Mouse (Mus musculus) activated CD4-positive, CD25-positive, alpha-beta regulatory T cell, adult 4 months (primary cell): ENCODE data around the gene Cyp4f18. TPM values are rescaled to one million over a fixed set of nuclear protein-coding genes. Genes with fewer than 3 reads are reported as not detected.
"Not testable (repeated sequence)": the region's sequence is repeated elsewhere in the genome, so short reads cannot be mapped to it uniquely, and the experiment has no call there.

Experiments
- ATAC-seq: one replicate; pipeline ENCODE4 v1.8.0; 2017
- polyA plus RNA-seq, 2 experiments: library from polyadenylated mRNA; unstranded; fragments of 100-300 nt; shearing (Covaris generic); gene quantifications; one replicate each; pipeline ENCODE4 v1.2.1; 2017

Cyp4f18 gene
- polyA plus RNA-seq, 2 experiments from 2014 or later: 0.71 to 2.9 TPM

DNA sequence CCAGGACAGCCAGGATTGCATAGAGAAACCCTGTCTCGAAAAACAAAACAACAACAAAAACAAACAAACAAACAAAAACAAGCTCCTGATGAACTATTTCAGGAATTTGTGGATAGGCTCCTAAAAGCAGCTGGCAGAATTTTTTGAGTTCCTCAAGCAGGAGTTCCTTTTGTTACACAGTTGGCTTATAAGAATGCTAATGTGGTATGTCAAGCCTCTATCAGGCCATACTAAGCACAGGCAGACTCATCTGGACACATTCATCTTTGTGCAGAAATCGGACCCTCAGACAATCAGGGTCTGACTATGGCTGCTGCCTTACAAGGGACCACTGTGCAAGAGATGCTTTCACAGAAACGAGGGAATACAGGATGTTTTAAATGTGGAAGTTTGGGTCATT lies 35.2 kb downstream of the Cyp4f18 start:
- no peak for ATAC-seq

DNA sequence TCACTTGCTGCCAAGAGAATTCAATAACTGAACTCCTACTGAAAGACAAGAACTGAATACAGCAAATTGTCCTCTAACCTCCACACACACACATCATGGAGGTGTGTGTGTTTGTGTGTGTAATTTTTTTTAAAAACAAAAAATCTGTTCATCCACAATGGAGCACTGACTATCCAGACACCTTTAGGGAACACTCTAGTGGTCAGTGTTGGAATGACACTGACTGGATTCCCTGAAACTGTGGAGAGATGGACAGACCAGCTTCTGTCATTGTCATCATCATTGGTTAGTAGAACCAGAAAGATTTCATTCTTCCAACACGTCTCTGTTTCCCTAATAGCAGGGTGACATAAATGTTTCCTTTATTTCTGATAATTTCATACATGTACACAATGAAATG lies 37.5 kb downstream of the Cyp4f18 start:
- no peak for ATAC-seq

DNA sequence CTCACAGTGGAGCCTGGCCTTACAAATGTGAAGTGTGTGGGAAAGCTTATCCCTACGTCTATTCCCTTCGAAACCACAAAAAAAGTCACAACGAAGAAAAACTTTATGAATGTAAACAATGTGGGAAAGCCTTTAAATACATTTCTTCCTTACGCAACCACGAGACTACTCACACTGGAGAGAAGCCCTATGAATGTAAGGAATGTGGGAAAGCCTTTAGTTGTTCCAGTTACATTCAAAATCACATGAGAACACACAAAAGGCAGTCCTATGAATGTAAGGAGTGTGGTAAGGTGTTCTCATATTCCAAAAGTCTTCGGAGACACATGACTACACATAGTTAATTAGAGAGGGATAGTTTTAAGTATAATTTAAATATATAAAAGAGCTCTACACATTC lies 40.8 kb downstream of the Cyp4f18 start:
- ATAC-seq: no peak

DNA sequence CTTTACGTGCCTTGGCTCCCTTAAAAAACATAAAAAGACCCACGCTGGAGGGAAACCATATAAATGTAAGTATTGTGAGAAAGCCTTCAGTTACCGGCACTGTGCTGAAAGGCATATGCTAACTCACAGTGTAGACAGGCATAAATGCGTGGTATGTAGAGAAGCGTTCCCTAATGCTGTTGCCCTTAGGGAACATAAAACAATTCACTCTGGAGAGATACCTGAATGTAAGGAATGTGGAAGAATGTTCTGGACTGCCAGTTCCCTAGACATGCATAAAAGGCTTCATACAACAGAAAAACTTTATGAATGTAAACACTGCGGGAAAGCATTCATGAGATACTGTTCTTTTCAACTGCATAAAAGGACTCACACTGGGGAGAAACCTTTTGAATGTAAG lies 41.3 kb downstream of the Cyp4f18 start:
- ATAC-seq: no peak

DNA sequence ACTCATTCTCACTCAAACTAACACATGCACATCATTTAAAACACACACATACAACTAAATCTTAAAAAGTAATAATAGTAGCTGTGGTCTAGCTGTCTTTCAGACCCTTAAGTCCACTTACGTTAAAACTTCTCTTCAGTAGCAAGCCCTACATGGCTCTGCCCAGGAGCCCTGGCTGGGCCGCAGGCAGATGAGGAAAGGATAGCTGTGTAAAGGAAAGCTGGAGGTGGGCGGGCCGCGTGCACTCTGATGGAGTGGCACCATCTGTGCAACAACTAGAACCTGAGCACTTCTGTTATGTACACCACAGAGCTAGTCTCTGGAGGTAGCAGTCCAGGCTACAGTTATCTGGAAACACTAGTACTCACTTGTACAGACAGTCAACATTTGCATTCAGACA lies 42.2 kb downstream of the Cyp4f18 start:
- ATAC-seq: no peak

DNA sequence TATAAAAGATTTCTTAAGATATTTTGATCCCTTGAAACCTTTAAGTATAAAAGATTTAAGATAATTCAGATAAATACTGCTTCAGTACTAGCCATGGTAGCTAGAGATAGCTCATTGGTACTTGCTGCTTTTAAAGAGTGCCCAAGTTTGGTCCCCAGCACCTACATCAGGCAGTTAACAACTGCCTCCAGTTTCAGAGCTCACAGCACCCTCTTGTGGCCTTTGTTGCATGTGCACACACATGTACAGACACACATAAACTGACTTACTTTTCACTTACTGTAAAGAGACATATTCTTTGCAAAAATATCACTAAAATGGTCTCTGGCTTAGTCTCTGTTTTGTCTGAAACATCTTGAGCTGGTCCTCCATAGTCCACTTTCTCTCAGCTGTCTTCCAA lies 43.0 kb downstream of the Cyp4f18 start:
- no peak for ATAC-seq

DNA sequence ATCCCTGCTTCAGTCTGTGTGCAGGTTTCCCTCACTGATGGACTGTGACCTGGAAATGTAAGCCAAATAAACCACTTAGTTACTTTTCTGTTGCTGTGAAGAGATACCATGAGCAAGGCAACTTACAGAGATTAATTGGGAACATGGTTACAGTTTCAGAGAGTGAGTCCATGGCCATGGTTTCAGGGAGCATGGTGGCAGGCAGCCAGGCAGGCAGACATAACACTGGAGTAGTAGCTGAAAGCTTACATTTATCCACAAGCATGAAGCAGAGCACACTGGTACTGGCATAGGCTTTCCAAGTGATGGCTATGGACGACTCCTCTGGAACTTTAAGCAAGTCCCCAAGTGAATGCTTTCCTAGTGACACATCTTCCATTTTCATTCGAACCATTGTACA lies 44.3 kb downstream of the Cyp4f18 start:
- ATAC-seq: no peak

DNA sequence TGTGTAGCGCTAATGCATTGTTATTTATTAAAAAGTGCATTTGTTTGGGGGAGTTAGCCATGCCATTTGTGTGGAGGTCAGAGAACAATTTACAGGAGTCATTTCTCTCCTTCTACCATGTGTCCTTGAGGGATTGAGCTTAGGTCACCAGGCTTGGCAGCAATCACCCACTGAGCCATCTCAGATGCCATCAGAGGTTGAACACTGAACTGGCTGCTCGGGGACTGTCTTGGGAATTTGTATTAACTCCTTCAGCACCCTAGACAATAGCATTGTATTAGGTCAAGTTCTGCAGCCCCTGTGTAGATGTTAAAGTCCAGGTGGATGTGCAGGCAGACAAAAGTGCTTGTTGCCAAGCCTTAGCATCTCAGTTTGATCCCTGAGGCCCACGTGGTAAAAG lies 45.4 kb downstream of the Cyp4f18 start:
- no peak for ATAC-seq

DNA sequence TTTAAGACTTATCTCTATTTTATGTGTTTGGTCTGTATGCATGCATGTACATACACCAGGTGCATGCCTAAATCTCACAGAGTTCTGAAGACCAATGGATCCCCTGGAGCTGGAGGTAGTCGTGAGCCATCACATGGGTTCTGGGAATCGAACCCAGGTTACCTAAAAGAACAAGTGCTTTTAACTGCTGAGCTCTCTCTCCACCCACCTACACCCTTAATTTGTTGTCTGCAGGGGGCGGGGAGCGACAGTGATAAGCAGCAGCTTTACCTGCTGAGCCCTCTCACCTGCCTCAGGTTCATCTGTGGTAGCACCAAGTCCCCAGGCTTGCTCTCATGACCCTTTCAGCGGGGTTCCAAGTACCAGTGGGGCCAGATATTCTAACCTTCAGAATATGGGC lies 47.6 kb downstream of the Cyp4f18 start:
- no peak for ATAC-seq

DNA sequence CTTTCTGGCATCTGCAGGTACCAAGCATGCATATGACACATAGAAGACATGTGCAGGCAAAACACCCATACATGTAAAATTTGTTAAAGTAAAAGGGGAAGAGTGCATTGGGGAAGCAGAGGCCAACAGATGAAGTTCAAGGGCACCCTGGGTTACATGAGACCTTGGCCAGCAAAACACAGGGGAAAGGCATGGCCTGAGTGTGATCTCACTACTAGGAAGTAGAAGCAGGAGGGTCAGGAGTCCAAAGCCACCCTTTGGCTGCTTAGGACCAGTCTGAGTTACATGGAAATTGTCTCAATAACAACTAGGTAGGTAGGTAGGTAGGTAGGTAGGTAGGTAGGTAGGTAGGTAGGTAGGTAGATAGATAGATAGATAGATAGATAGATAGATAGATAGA lies 48.9 kb downstream of the Cyp4f18 start:
- no peak for ATAC-seq

DNA sequence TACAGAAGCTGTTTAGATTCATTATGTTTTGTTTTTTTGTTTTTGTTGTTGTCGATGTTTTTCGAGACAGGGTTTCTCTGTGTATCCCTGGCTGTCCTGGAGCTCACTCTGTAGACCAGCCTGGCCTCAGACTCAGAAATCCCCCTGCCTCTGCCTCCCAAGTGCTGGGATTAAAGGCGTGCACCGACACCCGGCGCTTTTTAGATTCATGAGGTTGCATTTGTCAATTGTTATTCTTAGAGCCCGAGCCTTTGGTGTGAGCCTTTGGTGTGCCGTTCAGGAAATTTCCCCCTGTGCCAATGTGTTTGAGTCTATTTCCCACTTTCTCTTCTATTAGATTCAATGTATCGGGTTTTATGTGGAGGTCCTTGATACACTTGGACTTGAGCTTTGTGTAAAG lies 54.8 kb downstream of the Cyp4f18 start:
- no peak for ATAC-seq

DNA sequence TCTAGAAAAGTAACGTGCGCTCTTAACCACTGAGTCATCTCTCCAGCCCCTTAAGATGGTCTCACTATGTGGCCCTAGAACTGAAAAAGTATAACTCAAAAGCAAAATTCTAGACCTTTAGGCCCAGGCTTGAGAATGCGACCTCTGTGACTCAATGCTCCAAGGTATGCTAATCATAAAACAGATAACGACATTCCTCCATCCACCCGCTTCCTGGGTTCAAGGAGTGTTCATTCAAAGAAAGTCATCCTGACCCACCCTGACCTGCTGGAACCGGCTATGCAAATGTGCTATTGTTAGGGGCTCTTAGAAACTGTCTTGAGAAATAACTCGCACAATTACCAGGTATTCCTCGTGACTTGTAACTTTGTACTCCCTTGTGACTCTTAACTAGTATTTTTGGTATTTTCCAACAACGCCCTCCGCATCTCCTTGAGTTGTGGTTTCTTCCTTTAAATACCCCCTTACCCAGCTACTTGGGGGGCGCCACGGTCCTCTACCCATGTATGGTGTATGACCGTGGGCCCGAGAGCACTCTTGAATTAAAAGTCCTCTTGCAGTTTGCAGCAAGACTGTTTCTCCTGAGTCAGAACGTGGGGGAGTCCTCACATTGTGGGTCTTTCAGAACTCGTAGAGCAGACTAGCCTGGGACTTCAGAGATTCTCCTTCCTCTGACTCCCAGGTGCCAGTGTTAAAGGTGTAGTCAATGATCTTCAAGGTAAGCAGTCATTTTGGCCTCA lies 56.3 kb downstream of the Cyp4f18 start:
- ATAC-seq: not testable (repeated sequence)

DNA sequence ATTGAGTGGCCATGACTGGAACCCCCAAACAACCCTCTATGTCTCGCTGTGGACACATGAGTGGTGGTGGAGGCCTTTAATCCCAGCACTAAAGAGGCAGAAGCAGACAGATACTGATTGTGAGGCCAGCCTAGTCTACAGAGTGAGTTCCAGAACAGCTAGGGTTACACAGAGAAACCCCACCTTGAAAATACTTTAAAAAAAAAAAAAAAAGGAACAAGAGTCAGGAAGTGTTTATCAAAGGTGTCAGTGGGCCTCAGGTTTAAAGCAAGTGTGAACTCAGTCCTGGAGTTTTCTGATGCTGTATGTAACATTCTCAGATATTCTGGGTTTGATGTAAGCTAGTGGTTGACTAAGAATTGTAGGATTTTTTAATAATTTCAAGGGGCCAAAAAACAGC lies 56.9 kb downstream of the Cyp4f18 start:
- ATAC-seq: no peak

DNA sequence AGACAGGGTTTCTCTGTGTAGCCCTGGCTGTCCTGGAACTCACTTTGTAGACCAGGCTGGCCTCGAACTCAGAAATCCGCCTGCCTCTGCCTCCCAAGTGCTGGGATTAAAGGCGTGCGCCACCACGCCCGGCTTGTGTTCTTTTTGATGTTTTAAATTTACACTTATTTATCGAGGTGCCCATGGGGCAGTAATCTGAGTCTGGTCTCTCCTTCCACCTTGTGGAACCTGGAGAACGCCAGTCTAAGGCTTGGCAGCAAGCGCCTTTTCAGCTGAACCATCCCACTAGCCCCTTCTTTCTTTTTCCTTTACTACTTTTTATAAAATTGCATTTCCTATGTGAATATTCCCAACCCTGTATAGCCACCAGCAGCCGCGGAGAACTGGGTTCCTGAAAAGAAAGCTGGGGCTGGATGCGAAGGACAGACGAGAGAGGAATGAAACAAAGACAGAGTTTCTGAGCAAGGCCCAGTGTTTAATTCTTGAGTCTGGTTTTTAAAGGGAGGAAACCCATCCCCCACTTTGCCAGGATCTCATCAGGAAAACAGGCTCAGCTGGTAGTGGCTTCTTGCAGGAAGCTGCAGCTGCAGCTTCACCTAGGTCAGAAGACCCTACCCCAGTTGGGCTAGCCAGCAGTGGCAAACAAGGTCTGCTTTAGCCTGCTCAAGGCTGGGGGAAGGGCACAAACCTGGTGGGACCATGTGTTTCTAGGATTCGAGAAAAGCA lies 57.8 kb downstream of the Cyp4f18 start:
- ATAC-seq: no peak

DNA sequence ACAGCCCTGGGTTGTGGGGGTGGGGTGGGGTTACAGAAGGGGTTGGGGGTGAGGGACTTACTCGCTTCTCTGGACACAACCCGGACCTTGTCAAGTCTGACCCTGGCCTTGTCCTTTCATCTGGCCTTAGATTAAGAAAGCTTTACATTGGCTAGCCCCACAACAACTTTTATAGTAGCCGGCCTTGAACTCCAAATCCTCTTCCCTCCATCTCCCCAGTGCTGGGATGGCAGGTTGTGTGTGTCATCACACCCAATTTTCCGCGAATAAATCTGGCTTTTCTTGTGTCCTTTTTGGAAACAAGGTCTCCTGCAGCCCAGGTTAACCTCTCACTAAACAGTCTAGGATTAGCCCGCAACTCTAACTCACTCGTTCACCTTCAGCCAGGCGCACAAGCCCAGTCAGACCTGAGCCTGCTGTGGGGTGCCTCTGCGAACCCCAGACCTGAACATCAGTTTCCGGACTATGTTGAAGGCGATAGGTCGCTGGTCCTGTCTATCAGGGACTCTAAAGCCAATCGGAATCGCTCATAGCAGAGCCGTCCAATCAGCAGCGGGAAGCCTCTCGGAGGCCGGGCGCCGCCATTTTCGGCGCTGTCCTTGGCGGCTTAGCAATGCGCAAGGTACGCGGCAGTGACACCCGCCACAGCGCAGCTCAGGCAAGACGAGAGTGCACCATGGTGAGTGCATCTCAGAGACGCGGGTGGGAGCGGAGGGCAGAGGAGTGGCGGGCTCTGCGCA lies 58.8 kb downstream of the Cyp4f18 start, which contains the start of gene Zfp961:
Gene Zfp961, plus strand, starts transcription at position 557 of the 740 bp plus-strand sequence.
- ATAC-seq: peak; percentile 99

DNA sequence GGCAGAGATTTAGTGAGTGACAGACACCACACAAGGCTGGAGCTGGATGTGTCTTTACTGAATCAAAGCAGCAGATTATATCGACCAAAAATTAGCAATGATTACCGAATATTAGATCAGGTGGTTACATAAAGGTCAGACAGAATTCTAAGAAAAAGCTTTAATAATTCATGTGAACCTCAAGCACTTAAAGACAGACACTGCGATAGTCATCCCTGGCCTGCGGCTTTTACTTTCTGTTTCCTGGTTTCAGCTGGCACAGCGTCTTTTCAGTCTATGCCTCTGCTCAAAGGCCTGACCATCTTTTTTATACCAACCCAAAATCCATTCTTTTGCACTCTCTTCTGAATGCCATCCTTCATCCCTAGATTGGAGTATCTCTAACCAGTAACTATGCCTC lies 60.8 kb downstream of the Cyp4f18 start:
- ATAC-seq: no peak

DNA sequence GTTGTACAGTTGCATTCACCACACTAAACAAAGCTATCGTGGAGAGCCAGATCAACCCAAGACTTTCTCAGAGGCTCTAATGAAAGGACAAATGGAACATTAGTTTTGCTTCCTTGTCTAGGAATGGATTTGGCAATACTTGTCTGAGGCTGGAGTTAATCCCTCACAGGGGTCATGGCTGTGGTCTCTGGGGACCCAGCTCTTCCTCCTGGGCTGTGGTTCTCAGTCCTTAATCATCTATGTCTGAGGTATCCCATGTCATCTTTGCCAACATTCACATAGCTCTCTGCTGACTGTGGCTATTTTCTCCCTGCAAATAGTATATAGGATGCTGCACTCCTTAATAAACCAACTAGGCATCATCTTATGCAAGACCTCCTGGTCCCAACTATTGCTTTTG lies 67.7 kb downstream of the Cyp4f18 start:
- no peak for ATAC-seq

DNA sequence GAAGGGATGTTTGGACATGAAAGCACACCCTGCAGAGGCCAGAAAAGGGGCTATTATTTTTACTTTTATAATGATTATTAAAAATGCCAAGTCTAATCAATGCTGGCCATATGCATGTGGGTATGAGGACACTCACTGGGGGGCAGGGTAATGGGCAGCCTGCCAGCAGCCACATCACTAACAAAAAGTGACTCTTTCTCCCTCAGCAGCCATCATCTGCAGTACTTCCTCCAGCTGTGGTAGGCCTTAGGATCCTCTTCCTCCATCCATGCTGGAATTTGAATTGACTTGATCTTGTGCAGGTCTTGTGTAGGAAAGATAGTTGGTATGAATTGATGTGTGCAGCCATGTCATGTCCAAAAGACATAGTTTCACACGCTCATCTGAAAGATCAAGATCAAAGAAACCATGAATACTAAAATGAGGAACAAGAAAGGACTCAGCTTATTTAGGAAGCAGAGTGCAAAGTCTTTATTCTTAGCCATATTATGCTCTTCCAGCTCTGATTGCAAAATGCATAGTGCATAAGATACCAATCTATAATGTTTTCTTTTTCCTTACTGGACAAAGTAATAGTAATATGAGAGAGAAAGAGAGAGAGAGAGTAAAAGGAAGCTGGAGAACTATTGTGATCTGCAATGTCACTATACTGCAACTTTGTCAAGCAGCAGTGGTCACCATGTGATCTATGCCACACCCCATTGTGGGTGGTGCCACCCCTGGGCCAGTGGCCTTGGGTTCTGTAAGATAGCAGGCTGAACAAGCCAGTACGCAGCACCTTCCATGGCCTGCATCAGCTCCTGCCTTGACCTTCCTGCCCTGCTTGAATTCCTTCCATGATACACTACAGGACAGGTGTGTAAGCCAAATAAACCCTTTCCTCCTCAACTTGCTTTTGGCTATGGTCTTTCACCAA lies 68.9 kb downstream of the Cyp4f18 start:
- ATAC-seq: no peak
